Mouse (Mus musculus): Measurements from ENCODE around the gene Pithd1. TPM values are rescaled to one million over a fixed set of nuclear protein-coding genes. Genes with fewer than 3 reads are reported as not detected.
A peak's percentile ranks its signal among the peaks of the same experiment; 100 is the strongest.

Pithd1 gene
- polyA plus RNA-seq, 1 experiment from 2014 or later = 73.6 TPM

DNA sequence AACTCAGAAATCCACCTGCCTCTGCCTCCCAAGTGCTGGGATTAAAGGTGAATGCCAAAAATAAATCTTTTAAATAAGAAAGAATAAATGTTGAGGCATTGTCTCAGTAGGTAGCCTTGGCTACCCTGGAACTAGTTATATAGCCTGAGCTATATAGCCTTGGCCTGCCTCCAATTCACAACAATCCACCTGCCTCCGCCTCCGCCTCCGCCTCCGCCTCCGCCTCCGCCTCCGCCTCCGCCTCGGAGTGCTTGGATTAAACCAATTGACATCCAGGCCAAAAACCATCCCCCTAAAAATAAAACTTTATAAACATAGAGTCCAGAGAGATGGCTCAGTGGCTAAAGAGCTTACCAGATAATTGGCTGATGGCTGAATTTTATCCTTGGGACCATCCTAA is 35.9 kb upstream of the Pithd1 start:
- Histone ChIP-seq H3K4me2 (ENCODE audit: low read depth, low read length) (no peak overlapping the region), H3K36me3 (ENCODE audit: control insufficient read depth, insufficient read depth, low read length) (peaks cover 6% of the 10 kb centered on the region; the same call in 1 of the 2 replicates), H3K27ac (ENCODE audit: low read depth, low read length) (no peak overlapping the region), H3K4me1 (ENCODE audit: control insufficient read depth, insufficient read depth, low read length) (peaks cover 7% of the 10 kb centered on the region; the same call in 1 of the 2 replicates), H3K9ac (replicated peaks; ENCODE audit: low read depth, low read length) (no peak overlapping the region), H3K9me3 (ENCODE audit: control insufficient read depth, low read length) (no peaks in the 10 kb centered on the region), H3K4me3 (ENCODE audit: low read depth, low read length) (no peak overlapping the region), H3K27me3 (ENCODE audit: control insufficient read depth, insufficient read depth, low read length) (no peaks in the 10 kb centered on the region)
- ATAC-seq (ENCODE audit: low read depth) = no peak
- 96% methylated on average over 9 of the region's 9 CpGs for whole genome bisulfite sequencing

- Histone ChIP-seq H3K4me1 (ENCODE audit: control insufficient read depth, insufficient read depth, low read length) (peaks cover 7% of the 10 kb centered on the region; the same call in 1 of the 2 replicates), H3K4me2 (ENCODE audit: low read depth, low read length) (peak within 1 kb of the TSS; percentile 93), H3K9me3 (ENCODE audit: control insufficient read depth, low read length) (no peaks in the 10 kb centered on the region), H3K27me3 (ENCODE audit: control insufficient read depth, insufficient read depth, low read length) (no peaks in the 10 kb centered on the region), H3K4me3 (ENCODE audit: low read depth, low read length) (peak within 1 kb of the TSS; percentile 92), H3K9ac (replicated peaks; ENCODE audit: low read depth, low read length) (peak within 1 kb of the TSS; percentile 96), H3K27ac (ENCODE audit: low read depth, low read length) (peak within 1 kb of the TSS; percentile 67), H3K36me3 (ENCODE audit: control insufficient read depth, insufficient read depth, low read length) (no peaks in the 10 kb centered on the region)
- under 1% methylated on average over 44 of the region's 48 CpGs for WGBS
- peak; percentile 99 for ATAC-seq (ENCODE audit: low read depth)
These were observed 34.5 kb upstream of the Pithd1 start, which contains the start of gene Eloa for GRCm38 (mm10) chr4:136021549-136022047. Eloa (minus strand) TSS chr4:136021763.

DNA sequence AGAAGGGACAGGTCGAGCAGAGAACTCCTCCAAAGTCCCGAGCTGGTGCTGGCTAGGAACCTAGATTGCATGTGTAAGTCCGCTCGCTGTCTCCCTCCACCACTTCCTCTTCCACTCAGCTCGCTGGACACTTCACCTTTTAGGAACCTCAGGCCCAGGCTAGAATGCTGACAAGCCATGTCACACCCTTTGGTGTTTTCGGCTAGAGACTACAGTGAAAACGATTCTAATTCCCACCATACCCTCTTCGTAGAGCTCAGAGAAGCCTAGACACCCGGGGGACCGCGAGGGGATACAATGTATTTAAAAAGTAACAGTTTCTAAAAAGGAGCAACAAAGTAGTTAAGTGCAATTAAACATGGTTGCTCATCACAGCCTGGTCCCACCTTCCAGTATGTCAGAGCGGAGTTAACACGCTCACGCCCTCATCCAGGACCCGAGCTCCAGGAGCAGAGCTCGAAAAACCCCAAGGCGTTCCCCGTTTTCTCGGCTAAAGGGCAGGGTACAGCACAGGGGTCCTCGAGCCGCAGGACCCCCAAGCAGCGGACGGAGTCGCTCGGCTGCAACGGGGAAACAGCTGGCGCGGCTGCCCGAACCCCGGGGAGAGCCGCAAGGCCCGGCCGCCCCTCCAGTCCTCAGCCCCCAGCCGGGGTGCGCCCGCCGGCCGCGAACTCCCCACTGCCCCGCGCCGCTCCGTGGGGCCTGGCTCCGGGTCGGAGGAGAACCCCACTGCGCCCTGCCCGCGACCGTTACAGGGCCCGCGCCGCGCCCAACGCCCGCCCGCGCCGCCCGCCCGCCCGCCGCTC is 33.9 kb upstream of the Pithd1 start:
- Histone ChIP-seq H3K9me3 (ENCODE audit: control insufficient read depth, low read length) (no peaks in the 10 kb centered on the region), H3K4me3 (ENCODE audit: low read depth, low read length) (peak overlapping the region; percentile 92), H3K36me3 (ENCODE audit: control insufficient read depth, insufficient read depth, low read length) (no peaks in the 10 kb centered on the region), H3K4me1 (ENCODE audit: control insufficient read depth, insufficient read depth, low read length) (peaks cover 7% of the 10 kb centered on the region; the same call in 1 of the 2 replicates), H3K4me2 (ENCODE audit: low read depth, low read length) (peak overlapping the region; percentile 93), H3K27ac (ENCODE audit: low read depth, low read length) (peak overlapping the region; percentile 67), H3K9ac (replicated peaks; ENCODE audit: low read depth, low read length) (peak overlapping the region; percentile 96), H3K27me3 (ENCODE audit: control insufficient read depth, insufficient read depth, low read length) (no peaks in the 10 kb centered on the region)
- ATAC-seq (ENCODE audit: low read depth) = peak; percentile 72
- WGBS = under 1% methylated on average over 49 of the region's 62 CpGs

DNA sequence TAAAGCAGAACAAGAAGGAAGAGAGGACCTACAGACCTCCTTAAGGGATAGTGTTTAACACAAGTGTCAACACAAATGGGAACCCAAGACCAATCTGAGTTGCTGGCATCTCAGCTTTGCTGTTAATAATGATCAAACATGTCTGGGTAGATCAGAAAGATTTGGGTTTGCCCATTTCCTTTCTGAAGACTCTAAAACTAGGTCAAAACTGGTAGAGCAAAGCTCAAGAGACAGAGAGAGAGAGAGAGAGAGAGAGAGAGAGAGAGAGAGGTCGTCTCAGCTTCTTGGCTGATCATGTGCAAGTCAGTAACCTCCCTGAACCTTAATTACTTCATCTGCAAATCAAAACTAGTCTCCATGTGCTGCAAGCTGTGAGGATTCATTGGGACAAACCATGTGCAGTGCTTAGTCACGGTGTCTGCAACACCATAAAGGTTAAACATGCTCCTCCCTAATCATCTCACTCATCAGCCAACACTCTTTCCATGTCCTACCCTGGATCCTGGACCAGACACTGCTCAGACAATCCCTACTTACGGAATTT is 29.1 kb upstream of the Pithd1 start:
- Histone ChIP-seq H3K4me1 (ENCODE audit: control insufficient read depth, insufficient read depth, low read length) (peaks cover 7% of the 10 kb centered on the region; the same call in 1 of the 2 replicates), H3K27ac (ENCODE audit: low read depth, low read length) (no peak overlapping the region), H3K27me3 (ENCODE audit: control insufficient read depth, insufficient read depth, low read length) (no peaks in the 10 kb centered on the region), H3K4me3 (ENCODE audit: low read depth, low read length) (no peak overlapping the region), H3K4me2 (ENCODE audit: low read depth, low read length) (no peak overlapping the region), H3K36me3 (ENCODE audit: control insufficient read depth, insufficient read depth, low read length) (peaks cover 9% of the 10 kb centered on the region), H3K9me3 (ENCODE audit: control insufficient read depth, low read length) (no peaks in the 10 kb centered on the region), H3K9ac (replicated peaks; ENCODE audit: low read depth, low read length) (no peak overlapping the region)
- ATAC-seq (ENCODE audit: low read depth) = no peak
- WGBS = 83% methylated on average over 3 of the region's 3 CpGs

GRCm38 (mm10) chr4:136010586-136010985 is 23.5 kb upstream of the Pithd1 start:
- no peak overlapping the region for H3K9ac ChIP-seq (replicated peaks; ENCODE audit: low read depth, low read length)
- peaks cover 52% of the 10 kb centered on the region for H3K36me3 ChIP-seq (ENCODE audit: control insufficient read depth, insufficient read depth, low read length)
- no peak overlapping the region for H3K27ac ChIP-seq (ENCODE audit: low read depth, low read length)
- no peaks in the 10 kb centered on the region for H3K9me3 ChIP-seq (ENCODE audit: control insufficient read depth, low read length)
- ATAC-seq (ENCODE audit: low read depth) = no peak
- no peak overlapping the region for H3K4me2 ChIP-seq (ENCODE audit: low read depth, low read length)
- 90% methylated on average over 4 of the region's 4 CpGs for WGBS
- H3K4me3 ChIP-seq (ENCODE audit: low read depth, low read length) = no peak overlapping the region
- H3K27me3 ChIP-seq (ENCODE audit: control insufficient read depth, insufficient read depth, low read length) = no peaks in the 10 kb centered on the region
- no peaks in the 10 kb centered on the region for H3K4me1 ChIP-seq (ENCODE audit: control insufficient read depth, insufficient read depth, low read length)

DNA sequence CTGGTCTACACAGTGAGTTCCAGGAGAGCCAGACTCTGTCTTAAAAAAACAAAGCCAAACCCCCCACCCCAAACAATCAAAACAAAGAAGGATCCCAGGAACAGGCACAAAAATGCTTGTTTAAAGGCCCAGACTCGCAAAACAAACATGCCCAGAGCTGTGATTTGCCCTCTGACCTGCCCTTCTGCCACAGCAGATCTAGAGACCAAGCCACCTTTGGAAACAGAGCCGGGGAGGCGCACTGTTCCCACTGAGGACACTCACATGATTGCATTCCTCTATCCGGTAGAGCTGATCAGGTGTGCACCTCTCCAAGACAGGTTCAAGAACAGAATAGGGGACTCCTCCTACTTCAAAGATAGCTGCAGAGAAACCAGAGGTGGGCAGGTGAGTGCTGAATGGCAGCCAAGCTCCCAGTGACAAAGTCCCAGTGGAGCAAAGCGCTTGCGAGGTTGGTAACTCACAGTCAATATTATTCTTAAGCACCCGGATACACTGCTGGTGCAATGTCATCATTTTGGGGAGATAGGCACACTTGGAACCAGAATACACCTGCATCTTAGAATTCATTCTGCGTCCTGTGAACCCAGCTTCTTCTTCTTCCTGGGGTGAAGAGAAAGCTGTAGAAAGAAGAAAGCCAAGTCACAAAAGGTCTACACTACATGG is 21.9 kb upstream of the Pithd1 start:
- no peaks in the 10 kb centered on the region for H3K9me3 ChIP-seq (ENCODE audit: control insufficient read depth, low read length)
- WGBS = 95% methylated on average over 8 of the region's 8 CpGs
- H3K9ac ChIP-seq (replicated peaks; ENCODE audit: low read depth, low read length) = no peak overlapping the region
- no peaks in the 10 kb centered on the region for H3K27me3 ChIP-seq (ENCODE audit: control insufficient read depth, insufficient read depth, low read length)
- no peak overlapping the region for H3K4me2 ChIP-seq (ENCODE audit: low read depth, low read length)
- no peaks in the 10 kb centered on the region for H3K4me1 ChIP-seq (ENCODE audit: control insufficient read depth, insufficient read depth, low read length)
- peaks cover 61% of the 10 kb centered on the region for H3K36me3 ChIP-seq (ENCODE audit: control insufficient read depth, insufficient read depth, low read length)
- no peak for ATAC-seq (ENCODE audit: low read depth)
- H3K27ac ChIP-seq (ENCODE audit: low read depth, low read length) = no peak overlapping the region
- no peak overlapping the region for H3K4me3 ChIP-seq (ENCODE audit: low read depth, low read length)

DNA sequence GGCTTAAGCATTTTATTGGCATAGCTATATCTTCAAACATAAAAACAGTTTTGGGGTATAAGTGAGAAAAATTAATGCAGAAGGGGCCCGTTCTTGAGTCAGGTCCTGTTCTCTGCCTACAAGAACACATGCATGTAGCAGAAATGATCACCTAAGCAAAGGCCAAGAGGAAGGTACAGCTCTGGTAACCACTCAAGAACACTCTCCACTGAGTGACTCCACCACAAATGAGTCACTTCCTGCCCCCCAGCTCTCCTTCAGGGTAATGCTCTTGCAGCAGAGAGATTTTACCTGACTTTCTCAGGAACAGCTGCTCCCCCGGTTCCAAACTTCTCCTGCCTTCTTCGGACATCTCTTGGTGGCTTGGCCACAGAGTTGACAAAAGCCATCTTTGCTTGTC is 19.8 kb upstream of the Pithd1 start:
- peaks cover 68% of the 10 kb centered on the region for H3K36me3 ChIP-seq (ENCODE audit: control insufficient read depth, insufficient read depth, low read length)
- ATAC-seq (ENCODE audit: low read depth) = no peak

DNA sequence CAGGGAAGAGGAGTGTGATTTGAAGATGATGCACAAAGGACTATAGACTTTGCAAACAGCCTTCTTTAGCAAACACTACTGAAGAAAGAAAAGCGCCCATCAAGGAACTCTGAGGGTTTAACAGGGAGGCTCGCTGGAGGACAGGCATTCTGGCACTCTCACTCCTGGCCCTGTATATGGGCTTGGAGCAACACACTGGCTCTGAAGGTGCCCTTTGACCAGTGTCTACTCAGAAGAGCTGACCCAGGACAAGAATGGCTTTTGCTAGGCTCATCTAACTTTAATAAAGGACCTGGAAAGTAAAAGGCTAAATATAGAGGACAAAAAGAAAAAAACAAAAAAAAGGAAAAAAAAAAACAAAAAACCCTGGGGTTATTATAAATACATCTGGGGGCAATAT is 17.9 kb upstream of the Pithd1 start:
- Histone ChIP-seq H3K4me2 (ENCODE audit: low read depth, low read length) (no peak overlapping the region), H3K36me3 (ENCODE audit: control insufficient read depth, insufficient read depth, low read length) (peaks cover 52% of the 10 kb centered on the region), H3K4me3 (ENCODE audit: low read depth, low read length) (no peak overlapping the region), H3K9me3 (ENCODE audit: control insufficient read depth, low read length) (no peaks in the 10 kb centered on the region), H3K4me1 (ENCODE audit: control insufficient read depth, insufficient read depth, low read length) (no peaks in the 10 kb centered on the region), H3K9ac (replicated peaks; ENCODE audit: low read depth, low read length) (no peak overlapping the region), H3K27me3 (ENCODE audit: control insufficient read depth, insufficient read depth, low read length) (no peaks in the 10 kb centered on the region), H3K27ac (ENCODE audit: low read depth, low read length) (no peak overlapping the region)
- 89% methylated on average over 2 of the region's 2 CpGs for WGBS
- no peak for ATAC-seq (ENCODE audit: low read depth)

More for the DNA sequence above, 19.8 kb upstream of the Pithd1 start:
- no peaks in the 10 kb centered on the region for H3K9me3 ChIP-seq (ENCODE audit: control insufficient read depth, low read length)
- H3K9ac ChIP-seq (replicated peaks; ENCODE audit: low read depth, low read length) = no peak overlapping the region
- no peak overlapping the region for H3K4me3 ChIP-seq (ENCODE audit: low read depth, low read length)
- H3K4me1 ChIP-seq (ENCODE audit: control insufficient read depth, insufficient read depth, low read length) = no peaks in the 10 kb centered on the region
- H3K4me2 ChIP-seq (ENCODE audit: low read depth, low read length) = no peak overlapping the region
- H3K27me3 ChIP-seq (ENCODE audit: control insufficient read depth, insufficient read depth, low read length) = no peaks in the 10 kb centered on the region
- WGBS = 96% methylated on average over 3 of the region's 3 CpGs
- H3K27ac ChIP-seq (ENCODE audit: low read depth, low read length) = no peak overlapping the region
